Mouse (Mus musculus) hindbrain, embryonic 10.5 days (tissue): Measurements from ENCODE around the gene Krt7. TPM values are rescaled to one million over a fixed set of nuclear protein-coding genes. Genes with fewer than 3 reads are reported as not detected.

Source experiments
- DNase-seq: peaks from one replicate; pipeline ENCODE4 v3.0.0-alpha.2; 2017; ENCODE audit warnings: low spot score
- H3K27ac ChIP-seq: fragments of 300-500 bp; sonication (generic); 2 replicates; pipeline ENCODE4 v1.5.1; 2016; ENCODE audit warnings: mild to moderate bottlenecking, moderate library complexity
- H3K27me3 ChIP-seq: fragments of 300-500 bp; sonication (generic); 2 replicates; pipeline ENCODE4 v1.6.1; 2016; ENCODE audit warnings: mild to moderate bottlenecking; ENCODE audit not compliant: poor library complexity, insufficient read depth, severe bottlenecking
- H3K36me3 ChIP-seq: fragments of 300-500 bp; sonication (generic); 2 replicates; pipeline ENCODE4 v1.6.1; 2016; ENCODE audit warnings: mild to moderate bottlenecking, moderate library complexity
- H3K4me1 ChIP-seq: fragments of 300-500 bp; sonication (generic); replicated peaks from 2 replicates; pipeline ENCODE4 v1.6.1; 2016; ENCODE audit warnings: mild to moderate bottlenecking
- H3K4me3 ChIP-seq: fragments of 300-500 bp; sonication (generic); 2 replicates; pipeline ENCODE4 v1.5.1; 2016; ENCODE audit warnings: mild to moderate bottlenecking, moderate library complexity
- H3K9me3 ChIP-seq: fragments of 300-500 bp; sonication (generic); 2 replicates; pipeline ENCODE4 v1.6.1; 2016; ENCODE audit warnings: mild to moderate bottlenecking, moderate library complexity
- WGBS: fragments of 180-500 bp; shearing (Covaris S2); methylation state at CpG from one replicate; pipeline ENCODE4 v1.1.7; 2016; 5-methylcytosine and 5-hydroxymethylcytosine counted together
- polyA plus RNA-seq: library from polyadenylated mRNA; unstranded; fragments of >200 nt; fragmentation: Nextera tagmentation; extraction: Ambion mirVana; gene quantifications from 2 replicates; pipeline ENCODE4 v1.2.1, GENCODE M21; 2016

Gene Krt7
- polyA plus RNA-seq, 1 experiment from 2014 or later: 19.9 TPM

DNA sequence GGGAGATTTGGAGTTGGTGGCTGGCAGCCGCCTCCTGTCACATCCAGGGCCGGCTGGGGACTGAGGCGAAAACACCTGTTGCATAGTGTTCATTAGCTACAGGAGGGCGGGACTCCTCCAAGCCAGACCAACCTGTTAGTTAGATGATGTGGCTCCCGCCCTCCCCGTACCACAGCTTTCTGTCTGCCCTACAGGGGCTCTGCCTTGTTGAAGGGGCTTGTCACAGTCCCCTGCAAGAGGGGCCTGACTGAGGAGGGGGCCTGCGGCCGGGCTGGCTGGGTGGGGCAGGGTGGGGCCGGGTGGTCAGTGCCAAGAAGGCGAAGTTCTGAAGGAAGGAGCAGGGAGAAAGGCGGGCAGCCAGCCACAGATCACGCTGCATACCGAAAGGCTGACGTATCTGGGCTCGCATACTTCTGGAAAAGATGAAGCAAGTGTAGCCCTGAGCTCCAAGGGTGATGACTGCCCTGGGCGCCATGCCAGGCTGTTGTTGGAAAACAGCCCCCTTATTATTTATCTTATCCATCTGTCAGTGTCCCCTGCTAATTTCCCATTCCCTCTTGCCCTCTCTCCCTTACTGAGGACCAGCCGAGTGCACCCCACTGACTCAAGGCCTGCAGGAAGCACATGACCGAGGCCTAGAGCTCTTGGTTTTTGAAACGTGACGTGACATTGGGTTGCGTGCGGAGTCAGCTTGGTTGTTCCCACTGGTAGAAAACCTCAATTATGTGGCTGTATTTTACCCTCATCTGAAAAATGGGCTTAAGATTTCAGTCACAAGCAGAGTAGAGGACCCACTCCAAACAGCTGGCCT is 40.5 kb upstream of the Krt7 start, which contains the start of gene Krt80:
Gene Krt80 (minus strand): TSS at position 62 of the 811 bp plus-strand sequence.
- Histone ChIP-seq H3K27me3 (peaks cover 6% of the 10 kb centered on the region), H3K9me3 (no peaks in the 10 kb centered on the region), H3K36me3 (no peaks in the 10 kb centered on the region), H3K4me3 (no peak within 1 kb of the TSS), H3K27ac (no peak within 1 kb of the TSS; the same call in 1 of the 2 replicates), H3K4me1 (peaks cover 39% of the 10 kb centered on the region)
- WGBS: 68% methylated on average over 22 of the region's 22 CpGs
- DNase-seq: no peak

DNA sequence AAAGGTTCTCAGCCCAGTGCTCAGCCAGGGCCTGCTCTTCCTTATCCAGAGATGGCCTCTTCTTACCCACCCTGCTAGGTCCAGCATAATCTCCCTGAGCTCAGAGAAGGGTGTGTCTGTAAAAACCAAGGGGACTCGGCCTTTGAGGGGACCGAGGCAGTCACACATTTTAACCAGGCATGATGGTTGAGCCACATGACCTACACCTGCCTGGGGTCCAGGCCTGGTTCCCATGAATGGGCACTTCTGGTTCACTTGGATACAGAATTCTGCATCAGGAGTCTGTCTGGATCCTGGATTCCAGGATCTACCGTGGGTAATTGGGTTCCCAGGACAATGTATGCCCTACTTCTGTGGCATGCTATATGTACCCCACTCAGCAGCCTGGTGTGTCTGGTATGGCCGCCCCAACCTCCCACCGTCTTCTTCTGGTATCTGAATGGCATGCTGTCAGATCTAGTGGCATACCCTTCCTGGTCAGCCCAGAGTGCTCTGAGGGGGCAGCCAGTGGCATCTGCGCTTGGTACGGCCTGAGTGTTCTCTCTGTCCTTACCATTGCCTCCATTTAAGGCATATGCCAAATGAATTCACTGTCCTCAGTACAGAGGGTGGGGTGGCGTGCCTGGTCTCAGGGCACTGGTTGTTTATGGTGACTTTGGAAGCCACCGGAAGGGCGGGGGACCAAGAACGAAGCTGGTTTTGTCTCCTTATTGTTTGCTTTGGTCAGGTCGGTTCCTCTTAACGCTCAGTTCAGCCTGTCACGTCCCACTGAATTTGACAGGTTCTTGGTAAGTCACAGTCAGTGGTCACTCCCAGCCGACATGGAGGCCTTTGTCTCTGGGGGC is 39.5 kb upstream of the Krt7 start:
- 73% methylated on average over 15 of the region's 15 CpGs for WGBS
- Histone ChIP-seq H3K4me1 (peaks cover 42% of the 10 kb centered on the region), H3K27ac (no peak overlapping the region), H3K27me3 (peaks cover 6% of the 10 kb centered on the region), H3K4me3 (no peak overlapping the region), H3K9me3 (no peaks in the 10 kb centered on the region), H3K36me3 (no peaks in the 10 kb centered on the region)
- no peak for DNase-seq

DNA sequence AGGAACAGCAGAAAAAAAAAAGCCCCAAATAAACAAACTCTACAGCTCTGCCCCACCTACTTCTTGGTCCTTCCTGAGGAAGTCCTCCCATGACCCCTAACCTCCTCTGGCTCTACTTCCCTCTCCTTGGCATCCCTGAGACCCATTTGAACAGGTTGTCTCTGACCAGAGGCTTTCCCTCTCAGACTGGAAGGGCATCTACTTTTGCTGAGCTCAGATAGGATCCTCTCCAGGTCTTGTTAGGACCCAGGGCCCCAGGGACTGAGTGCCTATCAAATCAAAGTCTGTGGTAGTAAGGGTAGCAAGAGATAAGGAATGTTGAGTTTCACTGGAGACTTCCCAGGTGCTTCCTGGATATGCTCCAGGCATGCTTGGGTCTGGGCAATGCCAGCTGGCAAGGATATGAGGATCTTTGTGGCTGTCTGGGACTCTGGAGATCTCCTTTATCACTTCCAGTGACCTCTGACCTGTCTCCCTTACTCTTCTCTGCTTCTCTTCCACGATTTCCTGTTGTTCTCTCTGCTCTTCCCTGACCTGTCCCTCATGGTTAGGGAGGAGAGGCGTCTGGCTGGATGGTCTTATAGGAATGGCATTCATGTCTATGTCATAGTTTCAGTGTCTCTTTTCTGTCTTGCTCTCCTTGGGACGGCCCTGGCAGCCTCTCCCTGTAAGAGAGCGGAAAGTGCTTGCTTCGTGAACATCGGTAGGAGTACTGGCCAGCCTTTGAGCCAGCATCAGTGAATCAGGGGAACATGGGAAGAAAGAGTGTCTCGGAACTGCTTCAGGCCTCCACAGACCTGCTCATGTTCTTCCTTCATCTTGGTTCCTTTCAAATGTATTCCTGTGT is 38.5 kb upstream of the Krt7 start:
- DNase-seq: no peak
- Histone ChIP-seq H3K27ac (no peak overlapping the region), H3K27me3 (peaks cover 6% of the 10 kb centered on the region; the same call in 1 of the 2 replicates), H3K36me3 (no peaks in the 10 kb centered on the region), H3K9me3 (no peaks in the 10 kb centered on the region), H3K4me3 (no peak overlapping the region), H3K4me1 (peaks cover 41% of the 10 kb centered on the region)
- WGBS: 71% methylated on average over 7 of the region's 7 CpGs

DNA sequence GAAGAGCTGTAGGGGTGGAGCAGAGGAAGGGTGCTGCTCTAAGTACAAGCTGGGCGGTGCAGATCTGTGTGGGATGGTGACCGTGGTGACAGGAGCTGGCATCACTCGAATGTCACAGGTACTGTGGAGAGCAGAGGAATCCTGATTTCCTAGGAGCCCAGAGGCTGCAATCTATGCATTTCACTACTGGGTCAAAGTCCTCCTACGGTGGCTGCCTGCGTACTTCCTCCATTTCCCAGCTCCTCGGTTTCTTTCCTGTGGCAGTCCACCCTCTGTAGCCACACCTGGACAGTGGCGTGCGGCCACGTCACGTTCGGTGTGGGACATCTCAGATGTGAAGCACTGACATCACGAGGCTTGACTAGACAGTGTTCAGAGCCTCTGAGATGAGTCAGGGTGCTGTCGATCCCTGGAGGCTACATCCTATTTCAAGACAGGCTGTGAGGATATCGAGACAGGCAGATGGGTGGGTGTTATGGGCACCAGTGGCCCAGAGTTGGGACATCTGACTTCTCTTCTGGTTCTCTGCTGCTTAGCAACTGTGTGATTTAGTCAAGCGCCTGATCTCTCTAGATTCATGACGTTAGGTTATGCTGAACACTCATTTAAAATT is 37.5 kb upstream of the Krt7 start:
- Histone ChIP-seq H3K9me3 (no peaks in the 10 kb centered on the region), H3K4me1 (peaks cover 41% of the 10 kb centered on the region), H3K4me3 (no peak overlapping the region), H3K27ac (no peak overlapping the region), H3K27me3 (peaks cover 6% of the 10 kb centered on the region; the same call in 1 of the 2 replicates), H3K36me3 (no peaks in the 10 kb centered on the region)
- no peak for DNase-seq
- WGBS: 90% methylated on average over 16 of the region's 16 CpGs

DNA sequence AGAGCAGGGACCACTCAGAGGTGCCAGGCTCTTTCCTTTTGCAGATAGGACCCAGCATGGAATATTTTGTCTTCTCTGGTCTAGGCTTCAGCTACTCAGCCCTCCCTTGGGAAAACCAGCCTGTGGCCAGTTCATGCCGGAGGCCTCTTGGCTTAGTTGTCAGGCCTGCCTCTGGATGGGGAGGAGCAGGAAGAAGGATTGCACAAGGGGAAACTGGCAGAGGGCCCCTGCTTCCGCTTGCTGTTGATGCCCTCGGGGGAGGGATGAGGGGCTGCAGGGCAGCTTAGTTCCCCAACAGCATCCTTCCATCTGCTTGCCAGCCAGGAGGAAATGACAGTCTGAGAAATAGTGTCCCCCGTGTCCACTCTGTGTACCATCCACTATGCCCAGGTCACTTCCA is 36.0 kb upstream of the Krt7 start:
- no peaks in the 10 kb centered on the region for H3K36me3 ChIP-seq
- H3K4me3 ChIP-seq: no peak overlapping the region
- H3K27ac ChIP-seq: no peak overlapping the region; the same call in 1 of the 2 replicates
- H3K9me3 ChIP-seq: no peaks in the 10 kb centered on the region
- H3K4me1 ChIP-seq: peaks cover 39% of the 10 kb centered on the region
- DNase-seq: no peak
- peaks cover 6% of the 10 kb centered on the region; the same call in 1 of the 2 replicates for H3K27me3 ChIP-seq
- 68% methylated on average over 4 of the region's 4 CpGs for WGBS

DNA sequence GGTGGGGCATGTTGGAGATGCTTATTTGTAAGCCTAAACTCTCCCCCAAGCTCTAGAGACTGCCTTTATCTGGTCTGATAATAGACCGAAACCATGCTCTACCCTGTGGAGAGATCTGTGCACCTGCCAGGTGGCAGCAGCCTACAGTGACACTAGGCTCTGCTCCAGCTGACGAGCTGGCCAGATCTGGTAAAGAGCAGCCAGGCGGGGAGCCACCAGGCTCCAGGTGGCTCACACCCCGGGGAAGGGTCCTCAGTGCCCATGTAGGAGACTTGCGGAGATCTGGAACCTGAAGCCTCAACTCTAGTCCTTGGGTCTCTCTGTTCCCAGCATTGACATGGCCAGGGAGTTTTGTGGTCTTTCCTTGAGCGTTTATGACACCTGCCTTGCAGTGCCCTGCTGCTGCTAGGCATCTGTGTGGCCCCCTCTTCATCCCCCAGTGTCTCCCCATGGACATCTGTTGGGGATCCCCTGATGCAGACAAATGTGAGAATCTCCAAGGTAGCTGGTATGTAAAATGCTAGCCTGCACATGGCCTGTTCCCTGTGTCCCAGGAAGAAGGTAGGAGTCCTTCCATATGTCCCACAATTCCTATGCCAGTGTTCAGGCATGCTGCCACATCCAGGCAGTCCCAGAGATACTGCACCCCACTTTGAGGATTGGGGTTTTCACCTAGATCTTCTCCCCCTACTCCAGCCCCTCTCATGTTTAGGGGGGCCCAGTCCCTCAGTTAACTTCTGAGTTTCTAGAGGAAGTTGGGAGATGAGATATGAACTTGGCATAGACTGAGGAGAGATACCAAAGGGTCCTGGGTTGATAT is 34.7 kb upstream of the Krt7 start:
- H3K27ac ChIP-seq: peak overlapping the region; percentile 59; the same call in 1 of the 2 replicates
- DNase-seq: no peak
- WGBS: 68% methylated on average over 6 of the region's 6 CpGs
- H3K4me3 ChIP-seq: no peak overlapping the region
- no peaks in the 10 kb centered on the region for H3K9me3 ChIP-seq
- no peaks in the 10 kb centered on the region for H3K36me3 ChIP-seq
- no peaks in the 10 kb centered on the region for H3K27me3 ChIP-seq
- H3K4me1 ChIP-seq: peaks cover 34% of the 10 kb centered on the region

DNA sequence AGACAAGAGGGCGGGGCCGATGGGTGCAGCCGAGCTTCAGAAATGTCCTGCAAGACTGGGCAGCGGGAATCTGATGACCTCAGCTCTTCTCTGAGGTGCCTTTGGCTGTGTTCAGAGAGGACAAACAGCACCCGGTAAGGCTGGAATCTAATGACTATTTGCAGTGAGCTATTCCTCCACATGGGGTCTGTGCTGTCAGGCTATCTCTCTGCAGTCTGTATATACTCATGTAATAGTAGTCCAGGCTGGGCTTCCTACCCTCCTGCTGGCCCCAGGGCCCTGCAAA is 34.1 kb upstream of the Krt7 start:
- no peaks in the 10 kb centered on the region for H3K27me3 ChIP-seq
- WGBS: 73% methylated on average over 5 of the region's 5 CpGs
- no peak overlapping the region for H3K27ac ChIP-seq

DNA sequence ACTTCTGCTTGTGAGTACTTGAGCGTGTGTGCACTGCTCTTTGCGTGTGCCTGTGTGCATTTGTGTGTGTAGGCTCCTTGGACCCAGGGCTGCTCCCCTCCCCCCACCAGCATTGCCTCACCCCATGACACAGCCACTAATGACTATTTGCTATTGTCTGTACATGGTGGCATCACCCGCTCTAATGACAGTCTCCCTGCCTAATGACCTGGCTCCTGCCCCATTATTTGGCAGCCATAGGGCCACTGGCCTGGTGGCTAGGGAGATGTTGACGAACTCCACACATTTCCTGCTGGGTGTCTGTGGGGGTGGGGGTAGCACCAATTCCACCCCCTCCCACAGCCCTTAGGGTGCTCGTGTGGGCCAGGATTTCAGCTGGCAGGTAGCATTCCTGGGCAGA is 32.2 kb upstream of the Krt7 start:
- Histone ChIP-seq H3K27me3 (no peaks in the 10 kb centered on the region; the same call in 1 of the 2 replicates), H3K9me3 (no peaks in the 10 kb centered on the region), H3K36me3 (no peaks in the 10 kb centered on the region), H3K4me1 (peaks cover 32% of the 10 kb centered on the region), H3K27ac (no peak overlapping the region), H3K4me3 (no peak overlapping the region)
- DNase-seq: no peak
- 76% methylated on average over 5 of the region's 5 CpGs for WGBS

More for the DNA sequence above, 34.1 kb upstream of the Krt7 start:
- Histone ChIP-seq H3K36me3 (no peaks in the 10 kb centered on the region), H3K4me1 (peaks cover 36% of the 10 kb centered on the region), H3K4me3 (no peak overlapping the region), H3K9me3 (no peaks in the 10 kb centered on the region)
- DNase-seq: no peak

DNA sequence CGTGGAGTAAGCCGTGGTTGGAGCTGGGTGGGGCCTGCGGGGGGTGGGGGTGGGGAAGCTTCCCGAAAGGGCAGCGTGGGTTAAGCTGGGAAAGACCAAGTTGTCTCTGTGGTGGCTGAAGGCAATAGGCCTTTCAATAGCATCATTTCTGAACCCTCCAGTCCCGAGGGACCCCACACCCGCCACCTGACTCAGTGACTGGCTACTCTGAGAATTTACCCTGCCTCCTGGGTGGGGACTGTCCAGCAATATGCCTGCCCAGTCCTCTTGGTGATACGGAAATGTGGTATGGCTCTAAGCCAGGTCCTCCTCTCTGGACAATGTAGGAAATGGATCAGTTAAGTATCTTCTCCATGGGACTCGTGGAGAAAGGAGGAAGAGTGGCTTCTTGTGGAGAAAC is 29.1 kb upstream of the Krt7 start:
- H3K4me1 ChIP-seq: peaks cover 21% of the 10 kb centered on the region
- 69% methylated on average over 9 of the region's 9 CpGs for WGBS
- H3K27me3 ChIP-seq: no peaks in the 10 kb centered on the region; the same call in 1 of the 2 replicates
- no peaks in the 10 kb centered on the region for H3K36me3 ChIP-seq
- H3K27ac ChIP-seq: no peak overlapping the region
- H3K4me3 ChIP-seq: no peak overlapping the region
- H3K9me3 ChIP-seq: no peaks in the 10 kb centered on the region
- DNase-seq: no peak

DNA sequence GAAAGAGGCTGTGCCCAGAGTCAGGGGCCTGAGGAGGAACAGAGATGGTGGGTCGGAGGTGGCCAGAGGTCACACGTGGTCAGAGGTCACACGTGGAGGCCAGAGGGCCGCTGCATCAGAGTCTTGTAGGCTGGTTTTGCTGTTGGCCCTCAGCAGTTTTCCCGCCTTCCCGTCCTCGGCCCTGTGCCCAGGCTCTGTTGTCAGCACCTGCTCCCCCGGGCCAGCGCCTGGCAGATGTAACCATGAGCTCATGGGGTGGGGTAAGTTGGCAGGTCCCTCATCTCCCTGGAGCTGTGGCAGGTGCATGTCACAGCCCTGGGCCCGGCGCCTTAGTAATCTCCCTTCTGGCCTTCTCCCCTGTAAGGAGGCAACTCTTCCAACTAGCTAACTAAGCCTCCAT is 28.0 kb upstream of the Krt7 start:
- Histone ChIP-seq H3K9me3 (no peaks in the 10 kb centered on the region), H3K27me3 (no peaks in the 10 kb centered on the region; the same call in 1 of the 2 replicates), H3K4me1 (peaks cover 19% of the 10 kb centered on the region; the same call in 1 of the 2 replicates), H3K4me3 (no peak overlapping the region), H3K27ac (no peak overlapping the region), H3K36me3 (no peaks in the 10 kb centered on the region)
- no peak for DNase-seq
- WGBS: 65% methylated on average over 11 of the region's 11 CpGs

DNA sequence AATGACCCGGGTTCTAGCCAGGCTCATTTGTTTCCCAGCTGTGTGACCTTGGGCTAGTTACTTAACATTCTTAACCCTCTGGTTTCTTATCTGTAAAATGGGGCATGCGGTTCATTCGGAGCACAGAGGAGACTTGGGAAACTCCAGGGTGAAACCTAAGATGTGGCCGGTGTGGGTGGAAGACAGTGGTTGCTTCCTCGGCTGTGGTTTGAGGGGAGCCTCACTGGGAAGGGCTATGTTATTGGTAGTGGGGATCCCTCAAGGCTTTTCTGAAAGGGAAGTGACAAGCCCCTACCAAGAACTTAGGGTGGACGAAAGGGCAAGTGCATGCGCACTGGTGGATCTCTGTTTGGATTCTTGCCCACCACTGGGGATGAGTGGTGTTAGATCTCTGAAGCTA is 26.2 kb upstream of the Krt7 start:
- Histone ChIP-seq H3K27ac (no peak overlapping the region), H3K4me1 (peaks cover 18% of the 10 kb centered on the region; the same call in 1 of the 2 replicates), H3K27me3 (no peaks in the 10 kb centered on the region; the same call in 1 of the 2 replicates), H3K36me3 (no peaks in the 10 kb centered on the region), H3K4me3 (no peak overlapping the region), H3K9me3 (no peaks in the 10 kb centered on the region)
- 87% methylated on average over 7 of the region's 7 CpGs for WGBS
- DNase-seq: no peak
